Mouse (Mus musculus) forebrain, embryonic 14.5 days (tissue): ENCODE measurements around the gene Tbc1d10c. TPM values are rescaled to one million over a fixed set of nuclear protein-coding genes. Genes with fewer than 3 reads are reported as not detected.

Source experiments
- ATAC-seq: fragments of 200-750 bp; cut with Nextera tagmentation; 2 replicates; pipeline ENCODE4 v1.8.0; 2017; ENCODE audit warnings: mild to moderate bottlenecking, moderate library complexity
- DNase-seq: peaks from one replicate; pipeline ENCODE4 v3.0.0-alpha.2; 2015; ENCODE audit warnings: low spot score
- H3K27ac ChIP-seq: fragments of 300-500 bp; sonication (generic); 2 replicates; pipeline ENCODE4 v1.5.1; 2014; ENCODE audit warnings: low read depth, mild to moderate bottlenecking, control low read depth, low read length, moderate library complexity
- H3K27me3 ChIP-seq: fragments of 300-500 bp; sonication (generic); replicated peaks from 2 replicates; pipeline ENCODE4 v1.6.1; 2014; ENCODE audit warnings: low read length, control low read depth, mixed read lengths; ENCODE audit not compliant: control insufficient read depth, insufficient read depth
- H3K36me3 ChIP-seq: fragments of 300-500 bp; sonication (generic); 2 replicates; pipeline ENCODE4 v1.6.1; 2014; ENCODE audit warnings: low read length, control low read depth; ENCODE audit not compliant: control insufficient read depth, insufficient read depth
- H3K4me1 ChIP-seq: fragments of 300-500 bp; sonication (generic); 2 replicates; pipeline ENCODE4 v1.6.1; 2014; ENCODE audit warnings: antibody characterized with exemption, low read length, control low read depth; ENCODE audit not compliant: control insufficient read depth, insufficient read depth
- H3K4me2 ChIP-seq: fragments of 300-500 bp; sonication (generic); 2 replicates; pipeline ENCODE4 v1.6.1; 2014; ENCODE audit warnings: mild to moderate bottlenecking, control low read depth, low read length
- H3K4me3 ChIP-seq: fragments of 300-500 bp; sonication (generic); 2 replicates; pipeline ENCODE4 v1.5.1; 2014; ENCODE audit warnings: low read depth, low read length, control low read depth
- H3K9ac ChIP-seq: fragments of 300-500 bp; sonication (generic); 2 replicates; pipeline ENCODE4 v1.6.1; 2014; ENCODE audit warnings: mild to moderate bottlenecking, low read length, control low read depth, moderate library complexity
- H3K9me3 ChIP-seq: fragments of 300-500 bp; sonication (generic); replicated peaks from 2 replicates; pipeline ENCODE4 v1.6.1; 2016; ENCODE audit warnings: low read length, control low read depth, mixed read lengths; ENCODE audit not compliant: control insufficient read depth
- WGBS: fragments of 180-500 bp; shearing (Covaris S2); extraction: QIAGEN DNeasy Blood & Tissue Kit; methylation state at CpG from one replicate; pipeline ENCODE4 v1.1.7; 2014; 5-methylcytosine and 5-hydroxymethylcytosine counted together
- polyA plus RNA-seq: library from polyadenylated mRNA; unstranded; fragments of >200 nt; fragmentation: Nextera tagmentation; extraction: Ambion mirVana; gene quantifications from 2 replicates; pipeline ENCODE4 v1.2.1, GENCODE M21; 2014

The Tbc1d10c gene
- 0.52 and 0.80 TPM in 2 replicates for polyA plus RNA-seq

- H3K9ac ChIP-seq: peak within 1 kb of the TSS; percentile 93
- 71% methylated on average over 4 of the region's 4 CpGs for WGBS
- peak within 1 kb of the TSS; percentile 86 for H3K27ac ChIP-seq
- H3K36me3 ChIP-seq: peaks cover 29% of the 10 kb centered on the region
- ATAC-seq (no peak), DNase-seq (no peak)
- H3K9me3 ChIP-seq: no peaks in the 10 kb centered on the region
- no peaks in the 10 kb centered on the region for H3K27me3 ChIP-seq
- peak within 1 kb of the TSS; percentile 92 for H3K4me2 ChIP-seq
- H3K4me3 ChIP-seq: peak within 1 kb of the TSS; percentile 99
- H3K4me1 ChIP-seq: peaks cover 8% of the 10 kb centered on the region
These were observed at the start of gene Tbc1d10c for GRCm38 (mm10) chr19:4190831-4191334. Gene Tbc1d10c, minus strand, starts transcription at chr19:4191284.

DNA sequence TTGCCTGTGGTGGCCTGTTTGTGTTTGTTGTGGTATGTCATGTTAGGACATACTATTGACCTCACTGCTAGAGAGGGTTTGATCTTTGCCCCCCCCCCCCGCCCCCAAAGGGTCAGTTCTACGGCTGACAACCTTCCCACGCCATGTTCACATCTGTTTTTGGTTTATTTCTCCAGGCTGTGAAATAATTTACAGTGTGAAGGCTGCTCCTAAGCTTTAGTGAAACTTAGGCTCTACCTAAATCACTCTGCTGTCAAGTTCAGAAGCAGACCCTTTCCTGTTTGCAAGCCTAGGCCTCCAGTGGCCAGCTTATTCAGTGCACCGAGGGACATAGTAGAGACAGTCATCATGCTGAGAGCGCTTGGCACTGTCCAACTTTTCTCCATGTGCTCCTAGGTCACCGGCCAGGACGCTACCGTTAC is 49.2 kb upstream of the Tbc1d10c start:
- DNase-seq (no peak), ATAC-seq (no peak)
- Histone ChIP-seq H3K4me3 (no peak overlapping the region), H3K9me3 (no peaks in the 10 kb centered on the region), H3K27me3 (no peaks in the 10 kb centered on the region), H3K4me1 (no peaks in the 10 kb centered on the region), H3K4me2 (no peak overlapping the region), H3K27ac (no peak overlapping the region), H3K9ac (no peak overlapping the region), H3K36me3 (no peaks in the 10 kb centered on the region)
- 81% methylated on average over 8 of the region's 8 CpGs for WGBS

- H3K4me1 ChIP-seq: peaks cover 7% of the 10 kb centered on the region; the same call in 1 of the 2 replicates
- no peak overlapping the region for H3K4me2 ChIP-seq
- DNase-seq: no peak
- no peak for ATAC-seq
- no peaks in the 10 kb centered on the region for H3K36me3 ChIP-seq
- H3K9me3 ChIP-seq: no peaks in the 10 kb centered on the region
- H3K9ac ChIP-seq: no peak overlapping the region
- H3K4me3 ChIP-seq: no peak overlapping the region
- whole genome bisulfite sequencing: 84% methylated on average over 4 of the region's 4 CpGs
- H3K27me3 ChIP-seq: no peaks in the 10 kb centered on the region; the same call in 1 of the 2 replicates
- H3K27ac ChIP-seq: no peak overlapping the region
These were observed 43.5 kb upstream of the Tbc1d10c start for GRCm38 (mm10) chr19:4234548-4234947.

DNA sequence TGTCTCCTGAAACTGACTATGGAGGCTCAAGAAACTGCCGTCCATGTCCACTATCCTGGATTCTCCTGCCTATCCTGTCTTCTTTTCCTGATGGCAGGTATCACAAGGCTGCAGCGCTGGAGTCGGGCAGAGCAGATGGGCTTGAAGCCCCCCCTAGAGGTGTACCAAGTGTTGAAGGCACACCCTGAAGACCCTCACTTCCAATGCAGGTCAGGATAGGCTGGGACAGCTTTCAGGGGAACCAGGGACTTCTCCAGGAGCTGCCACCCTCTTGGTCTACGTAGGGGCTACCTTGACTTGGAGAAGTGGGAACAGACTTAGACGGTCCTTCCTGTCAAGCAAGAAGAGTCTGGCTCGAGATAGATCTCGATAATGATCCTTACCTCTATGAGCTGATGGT is 41.6 kb upstream of the Tbc1d10c start:
- 81% methylated on average over 7 of the region's 7 CpGs for WGBS
- H3K4me3 ChIP-seq: peak overlapping the region; percentile 57; the same call in 1 of the 2 replicates

DNA sequence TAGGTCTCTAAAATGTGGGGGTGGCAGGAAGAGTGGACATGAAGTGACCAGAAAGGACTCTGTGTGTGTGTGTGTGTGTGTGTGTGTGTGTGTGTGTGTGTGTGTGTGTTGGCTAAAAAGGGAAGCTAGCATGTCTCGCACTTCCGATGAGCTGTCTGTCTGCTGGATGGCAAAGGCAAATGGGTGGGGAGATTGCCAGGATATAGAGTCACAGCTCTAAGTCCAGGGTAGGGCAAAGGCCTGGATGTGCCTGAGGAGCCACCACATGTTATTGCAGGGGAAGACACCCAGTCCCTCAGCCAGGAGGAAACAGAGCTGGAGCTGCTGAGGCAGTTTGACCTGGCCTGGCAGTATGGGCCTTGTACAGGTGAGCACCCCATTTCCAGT is 41.1 kb upstream of the Tbc1d10c start:
- Histone ChIP-seq H3K36me3 (no peaks in the 10 kb centered on the region), H3K9me3 (no peaks in the 10 kb centered on the region), H3K27ac (peak overlapping the region; percentile 52; the same call in 1 of the 2 replicates), H3K27me3 (no peaks in the 10 kb centered on the region; the same call in 1 of the 2 replicates), H3K4me3 (peak overlapping the region; percentile 57), H3K4me1 (peaks cover 7% of the 10 kb centered on the region; the same call in 1 of the 2 replicates), H3K9ac (peak overlapping the region; percentile 68), H3K4me2 (peak overlapping the region; percentile 75)
- DNase-seq: no peak
- 41% methylated on average over 2 of the region's 2 CpGs for WGBS
- 0 out of 2 replicates have a peak, but pooled peaks have one; percentile 15 for ATAC-seq

More for the DNA sequence above, 41.6 kb upstream of the Tbc1d10c start:
- no peaks in the 10 kb centered on the region for H3K36me3 ChIP-seq
- no peaks in the 10 kb centered on the region for H3K9me3 ChIP-seq
- H3K9ac ChIP-seq: no peak overlapping the region; the same call in 1 of the 2 replicates
- H3K4me1 ChIP-seq: peaks cover 7% of the 10 kb centered on the region; the same call in 1 of the 2 replicates
- ATAC-seq (no peak), DNase-seq (no peak)
- H3K27ac ChIP-seq: no peak overlapping the region
- peak overlapping the region; percentile 75 for H3K4me2 ChIP-seq
- no peaks in the 10 kb centered on the region; the same call in 1 of the 2 replicates for H3K27me3 ChIP-seq

DNA sequence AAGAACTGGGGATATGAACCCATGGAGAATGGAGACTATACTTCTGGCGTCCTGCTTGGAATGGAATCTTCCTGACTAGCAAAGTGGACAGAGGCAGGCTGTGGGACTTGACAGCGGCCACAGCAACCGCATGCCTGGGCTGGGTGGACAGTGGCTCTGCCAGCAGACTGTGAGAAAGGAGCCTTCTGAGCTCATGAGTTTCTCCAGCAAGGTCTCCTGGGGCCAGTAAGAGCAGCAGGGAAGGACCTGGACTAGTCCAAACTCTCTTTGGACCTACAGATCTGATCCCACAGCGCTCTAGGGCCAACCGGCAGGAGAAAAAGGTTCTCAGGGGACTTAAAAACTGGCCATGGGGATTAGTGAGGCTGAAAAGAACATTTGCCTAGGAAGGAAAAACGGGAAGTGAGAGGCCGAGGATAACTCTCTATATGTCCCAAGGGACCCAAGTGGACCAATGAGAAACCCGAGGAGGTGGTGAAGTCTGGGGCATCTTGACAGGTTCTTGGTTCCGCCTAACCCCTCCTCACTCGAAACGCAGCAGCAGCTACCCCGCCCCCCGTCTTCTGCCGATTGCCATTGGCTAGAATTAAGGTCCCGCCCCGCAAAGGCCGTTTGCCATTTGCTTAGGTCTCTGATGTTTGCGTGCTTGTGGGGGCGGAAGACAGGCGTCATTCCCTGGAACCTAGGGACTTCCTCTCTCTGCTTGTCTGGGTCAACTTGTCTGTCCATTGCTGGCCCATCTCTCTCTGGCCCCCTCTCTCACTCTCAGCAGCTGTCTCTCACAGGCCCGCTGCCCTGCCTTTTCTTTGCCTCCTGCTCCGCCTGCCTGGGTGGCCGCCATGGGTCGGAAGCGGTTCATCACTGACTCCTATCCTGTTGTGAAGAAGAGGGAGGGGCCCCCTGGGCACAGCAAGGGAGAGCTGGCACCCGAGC is 40.4 kb upstream of the Tbc1d10c start, which contains the start of gene Pold4:
Gene Pold4, plus strand, starts transcription at position 647 of the 933 bp plus-strand sequence.
- H3K9ac ChIP-seq: peak within 1 kb of the TSS; percentile 68
- H3K36me3 ChIP-seq: no peaks in the 10 kb centered on the region
- H3K27me3 ChIP-seq: no peaks in the 10 kb centered on the region; the same call in 1 of the 2 replicates
- peak; percentile 96 for DNase-seq
- peak within 1 kb of the TSS; percentile 52; the same call in 1 of the 2 replicates for H3K27ac ChIP-seq
- no peaks in the 10 kb centered on the region for H3K9me3 ChIP-seq
- ATAC-seq: peak; percentile 96
- H3K4me3 ChIP-seq: peak within 1 kb of the TSS; percentile 57
- 13% methylated on average over 26 of the region's 26 CpGs for WGBS
- H3K4me2 ChIP-seq: peak within 1 kb of the TSS; percentile 75
- H3K4me1 ChIP-seq: peaks cover 7% of the 10 kb centered on the region; the same call in 1 of the 2 replicates

- Histone ChIP-seq H3K9ac (no peak overlapping the region), H3K36me3 (no peaks in the 10 kb centered on the region), H3K9me3 (no peaks in the 10 kb centered on the region), H3K4me2 (no peak overlapping the region), H3K4me1 (peaks cover 7% of the 10 kb centered on the region; the same call in 1 of the 2 replicates), H3K4me3 (no peak overlapping the region), H3K27ac (no peak overlapping the region), H3K27me3 (no peaks in the 10 kb centered on the region; the same call in 1 of the 2 replicates)
- WGBS: 64% methylated on average over 8 of the region's 8 CpGs
- DNase-seq (no peak), ATAC-seq (no peak)
These were observed 39.3 kb upstream of the Tbc1d10c start for GRCm38 (mm10) chr19:4230415-4230814.

DNA sequence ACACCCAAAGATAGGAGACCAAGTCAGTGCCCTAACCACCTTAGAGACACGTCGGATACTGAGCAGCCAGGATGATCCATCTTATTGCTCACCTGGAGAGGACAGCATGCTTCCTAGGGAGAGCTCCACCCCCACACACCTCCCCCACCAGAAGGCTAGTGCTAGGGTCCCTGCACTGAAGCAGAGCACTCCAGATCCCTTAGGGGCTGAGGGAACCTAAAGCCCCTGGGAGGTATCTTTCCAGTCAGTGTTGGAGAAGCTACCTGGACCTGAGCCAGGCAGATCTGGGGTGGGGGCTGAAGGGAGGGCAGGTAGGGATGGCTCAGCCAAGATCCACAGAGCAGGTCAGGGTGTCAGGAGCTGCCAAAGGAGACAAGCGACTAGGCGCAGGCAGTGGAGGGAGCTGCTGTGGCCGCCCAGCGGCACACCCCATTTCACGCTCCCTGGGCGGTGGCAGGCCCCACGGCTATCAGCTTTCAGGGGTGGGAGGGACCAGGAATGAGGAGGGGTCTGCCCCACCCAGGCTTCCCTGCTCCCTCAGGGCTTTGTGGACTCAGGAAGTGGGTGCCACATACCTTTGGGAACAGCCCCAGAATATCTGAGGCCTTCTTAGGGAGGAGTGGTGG is 38.5 kb upstream of the Tbc1d10c start:
- WGBS: 34% methylated on average over 8 of the region's 9 CpGs
- H3K36me3 ChIP-seq: no peaks in the 10 kb centered on the region
- H3K27ac ChIP-seq: no peak overlapping the region
- no peak overlapping the region for H3K4me3 ChIP-seq
- H3K4me2 ChIP-seq: no peak overlapping the region
- H3K9me3 ChIP-seq: no peaks in the 10 kb centered on the region
- no peak for ATAC-seq
- no peak overlapping the region for H3K9ac ChIP-seq
- DNase-seq: no peak
- H3K4me1 ChIP-seq: peaks cover 7% of the 10 kb centered on the region; the same call in 1 of the 2 replicates
- no peaks in the 10 kb centered on the region; the same call in 1 of the 2 replicates for H3K27me3 ChIP-seq
